Mouse (Mus musculus) adrenal gland, adult (tissue): Measurements from ENCODE around the gene Gm47969.
"Not testable (repeated sequence)": the region's sequence is repeated elsewhere in the genome, so short reads cannot be mapped to it uniquely, and the experiment has no call there.

Experiments used
- DNase-seq, 2 experiments: peaks; one replicate each; pipeline ENCODE4 v3.0.0; 2022 to 2023; ENCODE audit warnings: low spot score in 1 of 2; ENCODE audit not compliant: inconsistent age in 2 of 2

The Gm47969 gene

GRCm38 (mm10) chr1:83044882-83045427 lies at the start of gene Gm47969:
Gene Gm47969, plus strand, starts transcription at chr1:83044932.
- DNase-seq, result no peak

DNA sequence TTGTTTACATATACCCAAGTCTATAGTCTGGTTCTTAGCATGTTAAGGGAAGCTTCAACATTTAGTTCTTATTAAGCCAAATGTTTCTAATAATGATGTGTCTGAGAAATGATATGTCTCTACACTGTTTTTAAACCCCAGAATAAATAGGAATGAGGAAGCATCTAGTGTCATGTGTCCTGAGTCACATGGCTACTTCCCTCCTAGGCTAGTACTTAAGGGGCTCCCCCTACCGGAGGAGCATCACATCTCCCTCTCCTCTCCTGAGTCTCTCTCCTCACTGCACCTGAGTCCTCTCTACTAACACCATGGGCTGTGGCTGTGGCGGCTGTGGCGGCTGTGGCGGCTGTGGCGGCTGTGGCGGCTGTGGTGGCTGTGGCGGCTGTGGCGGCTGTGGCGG lies 44.4 kb upstream of the Gm47969 start, which contains the start of gene Gm47959:
Gene Gm47959, plus strand, starts transcription at position 243 of the 400 bp plus-strand sequence.
- not testable (repeated sequence) for DNase-seq

DNA sequence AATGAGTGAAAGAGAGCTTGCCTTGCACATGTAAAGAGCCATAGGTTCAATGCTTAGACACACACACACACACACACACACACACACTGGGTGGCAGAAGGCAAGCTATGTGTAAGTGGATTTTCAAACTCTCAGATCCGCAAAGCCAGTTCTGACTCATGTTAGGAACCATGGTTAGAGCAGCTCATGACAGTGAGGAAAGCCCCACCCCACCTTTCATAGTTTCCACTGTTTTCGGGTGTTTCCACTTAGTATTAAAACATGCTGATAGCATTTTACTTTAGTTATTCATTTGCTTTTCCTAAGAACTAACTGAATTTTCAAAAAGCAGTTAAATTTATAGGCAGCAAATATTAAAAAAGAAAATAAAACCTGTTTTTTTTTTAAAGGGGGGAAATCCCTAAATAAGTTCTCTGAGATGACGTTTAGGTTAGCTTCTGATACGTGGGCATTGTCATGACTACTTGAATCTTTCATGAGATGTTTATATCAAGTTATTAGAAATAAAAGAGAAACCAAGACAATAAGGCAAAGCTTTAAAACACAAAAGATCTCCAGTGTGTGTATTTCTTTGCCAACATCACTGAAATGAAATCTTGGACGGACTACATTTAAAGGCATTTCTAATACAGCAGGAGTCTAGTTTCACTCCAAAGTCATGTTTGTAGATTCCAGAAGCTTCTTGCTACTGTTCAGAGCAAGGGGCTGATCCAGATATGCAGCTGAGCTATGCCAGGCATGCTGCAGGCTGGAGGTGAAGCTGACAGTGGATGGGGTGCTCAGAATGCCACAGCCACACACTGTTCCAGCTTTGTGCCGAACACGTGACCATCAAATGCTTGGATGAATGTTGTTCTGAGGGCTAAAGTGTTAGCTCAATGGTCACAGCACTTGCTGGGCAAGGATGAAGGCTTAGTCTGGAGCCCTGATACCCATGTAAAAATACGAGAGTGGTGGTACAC lies 38.2 kb upstream of the Gm47969 start:
- no peak for DNase-seq

- no peak for DNase-seq
Measured at GRCm38 (mm10) chr1:83007471-83007870, 37.3 kb upstream of the Gm47969 start.

- DNase-seq, result no peak
Measured at GRCm38 (mm10) chr1:83014477-83014876, 30.3 kb upstream of the Gm47969 start.

DNA sequence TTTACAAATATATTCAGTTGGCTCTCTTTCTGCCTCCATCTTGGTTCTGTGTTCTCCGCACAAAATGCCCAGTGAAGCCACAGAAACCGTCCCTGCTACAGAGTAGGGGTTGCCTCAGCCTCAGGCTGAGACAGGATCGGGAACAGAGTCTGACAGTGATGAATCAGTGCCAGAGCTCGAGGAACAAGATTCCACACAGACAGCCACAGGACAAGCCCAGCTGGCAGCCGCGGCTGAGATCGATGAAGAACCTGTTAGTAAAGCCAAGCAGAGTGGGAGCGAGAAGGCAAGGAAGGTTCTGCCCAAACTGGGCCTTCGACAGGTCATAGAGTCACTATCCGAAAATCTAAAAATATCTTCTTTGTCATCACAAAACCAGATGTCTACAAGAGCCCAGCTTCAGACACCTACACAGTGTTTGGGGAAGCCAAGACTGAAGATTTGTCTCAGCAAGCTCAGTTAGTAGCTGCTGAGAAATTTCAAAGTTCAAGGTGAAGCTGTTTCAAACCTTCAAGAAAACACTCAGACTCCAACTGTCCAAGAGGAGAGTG lies 29.3 kb upstream of the Gm47969 start:
- DNase-seq, result no peak

DNA sequence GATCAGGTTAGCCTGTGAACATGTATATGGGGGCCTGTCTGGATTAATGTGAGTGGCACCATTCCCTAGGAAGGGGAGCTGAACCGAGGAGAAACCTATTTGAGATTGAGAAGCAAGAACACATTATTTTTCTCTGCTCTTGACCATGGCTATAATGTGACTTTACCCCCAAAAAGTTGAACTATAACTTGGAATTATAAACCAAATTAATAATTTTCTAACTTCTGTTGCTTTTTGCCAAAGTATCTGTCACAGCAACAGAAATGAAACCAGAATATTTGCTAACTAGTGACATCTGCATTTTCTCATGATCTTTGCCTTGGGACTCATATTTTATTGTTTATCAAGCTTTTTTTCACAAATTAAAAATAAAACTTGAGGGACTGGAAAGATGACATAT lies 28.2 kb upstream of the Gm47969 start:
- DNase-seq, result no peak

DNA sequence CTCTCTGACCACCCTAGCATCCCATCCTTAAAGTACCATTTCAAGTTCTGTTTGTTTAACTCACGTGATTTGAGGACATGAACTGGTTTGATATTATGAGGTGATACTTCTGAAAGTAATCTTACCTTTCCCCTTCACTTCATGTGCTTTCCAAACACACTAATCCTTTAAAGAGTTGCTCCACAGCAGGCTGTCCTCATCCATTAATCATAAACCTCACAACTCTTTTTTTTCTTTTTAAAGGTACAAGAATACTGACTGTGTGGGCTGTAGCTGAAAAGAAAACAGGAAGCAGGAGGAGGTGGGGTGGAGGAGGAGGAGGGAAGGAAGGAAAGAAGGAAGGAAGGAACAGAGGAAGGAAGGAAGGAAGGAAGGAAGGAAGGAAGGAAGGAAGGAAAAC lies 12.8 kb upstream of the Gm47969 start:
- no peak for DNase-seq

GRCm38 (mm10) chr1:83032508-83032907 lies 12.2 kb upstream of the Gm47969 start:
- DNase-seq, result peak in 1 of 2 experiments; percentile 20

DNA sequence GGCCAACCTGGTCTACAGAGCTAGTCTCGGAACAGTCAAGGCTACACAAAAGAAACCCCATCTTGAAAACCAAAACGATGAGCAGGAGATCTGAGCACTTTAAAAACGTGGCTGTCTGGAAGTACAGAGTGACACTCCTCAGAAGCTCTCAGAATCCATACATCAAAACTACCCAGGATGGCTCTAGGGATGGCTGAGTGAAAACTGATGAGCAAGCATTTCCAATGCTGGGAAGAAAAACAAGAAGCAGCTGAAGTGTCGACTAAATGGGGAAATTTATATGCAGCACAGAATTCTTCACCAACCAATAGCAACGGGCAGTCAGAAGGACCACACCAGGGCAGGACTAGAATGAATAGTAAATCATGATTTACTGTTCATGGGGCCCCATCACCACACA lies 10.2 kb upstream of the Gm47969 start:
- DNase-seq, result no peak

GRCm38 (mm10) chr1:83036892-83037667 lies 7.7 kb upstream of the Gm47969 start:
- DNase-seq, result no peak

DNA sequence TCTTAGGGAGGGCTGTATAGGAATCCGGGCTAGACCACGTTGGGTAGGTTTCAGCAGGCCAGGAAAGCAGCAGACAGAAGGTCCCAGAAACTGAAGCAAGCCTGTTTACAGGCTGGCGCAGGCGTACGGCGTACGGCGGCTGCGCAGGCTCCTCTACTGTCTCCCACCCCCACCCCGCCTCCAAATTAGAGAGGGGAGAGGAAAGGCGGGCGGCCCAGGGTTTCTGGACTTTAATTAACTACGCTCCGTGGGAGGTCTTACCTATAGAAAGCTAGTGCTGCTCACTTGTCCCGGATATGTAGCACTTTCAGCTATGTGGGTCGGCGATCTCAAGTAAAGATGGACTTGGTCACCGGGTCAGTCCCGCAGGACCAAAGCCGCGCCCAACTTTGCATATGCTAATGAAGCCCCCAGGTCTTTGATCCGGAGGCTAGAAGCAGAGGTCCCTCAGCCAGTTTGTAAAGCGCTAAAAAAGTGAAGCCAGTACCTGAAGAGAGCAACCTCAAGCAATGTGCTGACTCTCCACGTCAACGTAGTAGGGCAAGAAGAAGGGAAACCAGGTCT lies 6.5 kb upstream of the Gm47969 start, which contains the start of gene Slc19a3:
Gene Slc19a3, minus strand, starts transcription at position 340 of the 564 bp plus-strand sequence.
- peak; percentile 11 to 58 for DNase-seq

DNA sequence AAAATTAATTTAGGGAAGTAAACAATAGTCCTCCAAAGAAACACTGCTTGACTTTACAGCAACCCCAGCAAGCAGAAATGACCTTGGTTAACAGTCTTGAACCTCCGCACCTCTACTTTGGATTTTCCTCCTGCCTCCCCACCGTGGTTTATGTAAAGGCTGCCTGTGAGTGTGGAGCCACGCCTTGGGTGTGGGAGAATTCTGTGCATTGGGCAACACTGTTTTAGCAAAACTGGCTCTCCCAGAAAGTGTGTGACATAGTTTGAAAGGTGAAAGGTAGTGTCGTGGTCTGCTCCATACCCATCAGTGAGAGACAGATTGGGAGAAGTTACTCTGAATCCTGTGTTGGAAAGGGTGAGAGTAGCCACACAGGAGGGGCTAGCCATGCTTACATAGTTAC lies 5.7 kb upstream of the Gm47969 start:
- no peak for DNase-seq

DNA sequence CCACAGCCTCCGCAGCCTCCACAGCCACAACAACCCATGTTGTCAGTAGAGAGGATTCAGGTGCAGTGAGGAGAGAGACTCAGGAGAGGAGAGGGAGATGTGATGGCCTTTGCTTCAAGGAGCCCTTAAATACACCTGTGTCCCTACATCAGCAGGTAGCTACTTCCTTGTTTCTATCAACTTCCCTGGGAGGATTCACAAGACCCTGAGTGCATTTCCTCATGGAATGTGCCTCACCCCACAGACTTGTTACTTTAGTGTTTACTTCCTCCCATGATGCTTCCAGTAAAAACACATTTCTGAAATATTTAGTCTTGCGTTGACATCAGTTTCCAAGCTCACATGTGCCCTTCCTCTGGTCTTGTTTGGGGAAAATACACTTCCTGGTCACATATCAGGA lies 2.4 kb upstream of the Gm47969 start, which contains the start of gene Krtap28-10:
Gene Krtap28-10, minus strand, starts transcription at position 101 of the 400 bp plus-strand sequence.
- no peak for DNase-seq

DNA sequence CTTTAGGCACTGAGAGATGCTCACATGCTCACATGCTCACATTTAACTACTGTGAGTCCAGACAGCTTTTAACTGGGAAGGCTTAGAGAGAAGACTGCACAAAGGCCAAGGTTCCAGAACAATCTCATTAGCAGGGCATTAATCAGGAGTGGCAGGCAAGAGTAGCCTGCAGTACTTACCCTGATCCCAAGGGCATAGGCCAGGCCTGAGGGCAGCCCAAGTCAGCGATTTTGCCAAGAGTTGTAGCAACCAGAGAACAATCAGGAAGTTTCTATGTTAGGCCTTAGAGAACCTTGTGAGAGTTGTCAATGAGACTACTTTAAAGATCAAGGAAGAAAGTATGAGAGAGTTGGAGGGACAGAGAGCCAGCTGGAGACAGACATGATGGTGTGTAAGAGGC lies 13.7 kb downstream of the Gm47969 start:
- DNase-seq, result peak in 1 of 2 experiments; percentile 44

- DNase-seq, result no peak
Measured at GRCm38 (mm10) chr1:83059278-83059677, 14.5 kb downstream of the Gm47969 start, which contains the start of gene A030005K14Rik. Gene A030005K14Rik, minus strand, starts transcription at chr1:83059378.

DNA sequence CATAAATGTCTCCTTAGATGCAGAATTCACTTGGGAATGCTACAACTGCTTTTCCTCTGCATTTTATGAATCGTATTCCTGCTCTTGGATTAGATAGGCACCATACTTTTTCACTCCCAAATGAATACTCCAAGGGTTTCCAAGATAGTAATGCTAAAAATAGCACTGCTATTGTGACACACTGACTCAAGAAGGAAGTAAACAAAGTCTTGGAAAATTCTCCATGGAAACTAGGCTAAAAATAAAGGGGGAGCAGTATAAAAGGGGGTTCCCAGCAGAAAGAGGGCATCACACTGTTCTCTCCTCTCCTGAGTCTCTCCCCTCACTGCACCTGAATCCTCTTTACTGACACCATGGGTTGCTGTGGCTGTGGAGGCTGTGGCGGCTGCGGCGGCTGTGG lies 15.9 kb downstream of the Gm47969 start, which contains the start of gene Krtap28-13:
Gene Krtap28-13, plus strand, starts transcription at position 288 of the 400 bp plus-strand sequence.
- no peak for DNase-seq

GRCm38 (mm10) chr1:83064851-83065250 lies 20.1 kb downstream of the Gm47969 start:
- DNase-seq, result peak in 1 of 2 experiments; percentile 69

DNA sequence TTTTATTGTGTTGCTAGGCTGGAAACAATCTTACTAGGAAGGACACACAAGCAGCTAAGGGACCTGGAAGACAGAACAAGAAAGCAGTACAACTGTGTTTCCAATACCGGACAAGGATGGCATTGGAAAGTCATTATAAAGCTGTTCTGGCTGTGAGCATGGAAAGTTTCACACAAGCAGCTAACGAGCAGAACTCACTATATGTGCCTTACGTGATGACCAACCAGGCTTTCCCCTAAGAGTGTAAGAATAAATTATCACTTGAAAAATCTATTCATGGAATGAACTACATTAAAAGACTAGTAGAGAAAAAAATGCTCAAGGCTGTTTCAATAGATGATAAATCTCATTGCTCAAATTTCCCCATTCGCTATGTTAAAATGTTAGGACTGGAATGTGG lies 21.8 kb downstream of the Gm47969 start:
- no peak for DNase-seq

DNA sequence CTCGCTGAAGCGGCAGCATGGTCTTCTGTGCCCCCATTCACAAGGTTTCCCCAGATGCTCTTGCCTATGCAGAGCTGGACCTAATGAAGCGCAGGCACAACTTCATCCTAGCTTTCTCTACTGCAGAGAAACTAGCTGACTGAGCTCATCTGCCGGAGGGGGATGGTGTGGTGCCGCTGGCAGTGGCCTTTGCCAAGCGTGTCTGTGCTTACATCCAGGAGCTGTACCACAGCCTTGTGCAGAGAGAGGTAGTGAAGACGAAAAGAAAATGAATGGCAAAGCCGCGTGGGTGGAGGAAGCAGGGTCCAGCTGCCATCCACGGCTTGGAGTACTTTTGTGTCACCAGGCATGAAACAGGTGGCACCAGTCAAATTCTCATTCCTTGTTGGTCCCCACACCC lies 22.5 kb downstream of the Gm47969 start:
- no peak for DNase-seq
